Mouse (Mus musculus): ENCODE measurements at regions not wholly inside any gene's neighbourhood (a gene's known extent, or its start where the extent isn't known, plus 50 kb on each side); places are given as distances from the start of the nearest gene placed in this dataset.
A peak's percentile ranks its signal among the peaks of the same experiment; 100 is the strongest.

GRCm38 (mm10) chr11:18216762-18217161 is 263.1 kb upstream of the Etaa1 start:
- no peak for DNase-seq (ENCODE audit: low spot score in 2 of 2)

DNA sequence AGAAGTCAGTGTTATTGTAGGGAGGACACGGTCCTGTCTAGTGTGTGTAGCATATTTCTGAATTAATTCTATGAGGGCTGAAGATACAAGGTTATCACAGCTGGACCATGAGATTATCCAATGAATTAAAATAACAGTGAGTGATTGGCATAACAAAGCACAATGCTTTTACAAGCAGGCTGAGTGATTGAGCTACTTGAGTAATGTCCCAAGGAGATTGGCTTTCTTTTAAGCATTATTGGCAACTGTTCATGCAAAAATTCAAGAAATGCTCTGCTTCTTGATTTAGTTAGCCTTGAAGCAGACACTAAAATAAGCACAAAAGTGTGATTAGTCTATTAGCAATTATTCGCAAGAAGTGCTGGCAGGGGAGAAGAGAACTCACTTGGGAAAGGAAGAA is 219.4 kb upstream of the Etaa1 start:
- DNase-seq (ENCODE audit: low spot score in 2 of 2), result no peak

DNA sequence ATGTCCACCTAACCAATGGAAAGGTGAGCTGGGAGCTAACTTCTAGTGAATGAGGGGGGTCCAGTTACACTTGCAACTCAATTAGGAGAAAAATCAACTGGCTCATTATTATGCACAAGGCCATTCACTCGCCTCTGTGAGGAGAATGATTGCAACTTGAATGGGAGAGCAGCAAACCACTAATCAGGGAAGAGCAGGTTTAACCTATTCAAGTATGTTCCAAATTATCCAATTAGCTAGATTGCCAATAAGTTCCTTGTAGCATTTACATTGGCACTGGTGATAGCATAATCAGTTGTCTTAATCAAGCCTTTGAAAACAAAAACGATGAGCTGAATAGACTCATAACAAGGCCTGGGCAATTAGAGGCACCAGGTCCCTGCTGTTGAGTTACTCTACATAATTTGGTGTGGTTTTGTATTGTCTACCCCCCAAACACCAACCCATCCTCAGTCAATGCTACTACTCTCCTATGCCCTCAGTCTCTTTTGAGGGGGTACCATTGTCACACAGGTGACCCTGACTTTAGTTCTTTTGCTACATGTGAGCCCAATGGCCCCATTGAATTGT is 217.6 kb upstream of the Etaa1 start:
- DNase-seq (ENCODE audit: low spot score in 2 of 2), result no peak

GRCm38 (mm10) chr11:18165609-18166347 is 212.1 kb upstream of the Etaa1 start:
- DNase-seq (ENCODE audit: low spot score in 2 of 2), result no peak

GRCm38 (mm10) chr11:18164025-18164423 is 210.3 kb upstream of the Etaa1 start:
- DNase-seq (ENCODE audit: low spot score in 2 of 2), result no peak

DNA sequence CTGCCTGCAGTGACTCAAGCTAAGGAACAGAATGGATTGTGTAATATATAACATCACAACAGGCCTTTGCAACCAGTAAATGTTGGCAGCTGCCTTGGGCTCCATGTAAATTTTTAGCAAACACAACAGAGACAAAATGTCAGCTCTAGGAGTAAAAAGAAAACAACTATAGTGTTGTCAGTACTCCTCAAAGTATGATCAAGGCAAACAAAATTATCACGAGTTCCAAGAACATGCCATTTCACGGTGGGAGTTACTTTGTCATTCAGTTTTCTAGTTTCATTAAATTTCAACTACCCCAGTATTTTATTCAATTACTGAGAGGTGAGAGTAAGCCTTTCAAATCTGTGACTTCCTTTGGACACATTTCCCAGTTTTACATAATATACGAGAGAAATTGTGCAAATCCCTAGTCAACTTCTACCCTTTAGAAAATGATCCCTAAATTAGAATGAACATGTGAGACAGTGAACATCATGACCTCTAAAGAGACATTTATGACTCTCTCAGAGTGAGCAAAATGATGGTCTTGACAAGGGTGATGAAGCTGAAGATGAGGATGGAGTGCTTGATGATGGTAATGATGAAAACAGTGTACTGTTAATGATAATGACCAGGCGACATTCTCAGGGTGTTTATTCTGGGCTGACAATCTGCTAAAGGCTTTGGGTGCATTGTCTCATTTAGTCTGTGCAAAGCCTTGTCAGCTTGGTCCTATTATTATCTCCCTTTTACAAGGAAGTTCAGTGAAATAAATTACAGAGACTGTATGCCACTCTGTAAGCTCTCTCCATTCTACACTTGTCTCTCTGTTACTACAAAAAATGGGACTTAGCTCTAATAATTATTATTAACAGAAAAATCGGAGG is 209.7 kb upstream of the Etaa1 start:
- DNase-seq (ENCODE audit: low spot score in 2 of 2), result no peak

DNA sequence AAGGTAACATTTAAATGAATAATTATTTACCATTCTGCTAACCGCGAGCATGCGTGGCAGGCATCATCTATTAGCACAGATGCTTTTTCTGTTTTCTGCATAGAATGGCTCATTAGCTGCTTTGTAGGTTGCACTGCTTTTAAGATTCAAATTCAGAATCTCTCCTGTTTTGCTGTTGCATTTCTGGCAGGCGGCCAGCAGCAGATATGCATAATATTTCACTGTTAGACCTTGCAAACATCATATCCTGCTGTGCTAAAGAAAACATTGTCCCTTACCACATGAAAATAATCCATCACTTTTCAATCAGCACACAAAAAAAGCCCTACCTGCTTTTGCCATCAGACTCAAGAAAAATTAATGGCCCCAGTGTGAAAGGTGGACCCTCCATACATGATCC is 202.8 kb upstream of the Etaa1 start:
- DNase-seq (ENCODE audit: low spot score in 2 of 2), result no peak

GRCm38 (mm10) chr11:18151788-18152563 is 198.3 kb upstream of the Etaa1 start:
- peak in 1 of 2 experiments; percentile 17 for DNase-seq (ENCODE audit: low spot score in 2 of 2)

DNA sequence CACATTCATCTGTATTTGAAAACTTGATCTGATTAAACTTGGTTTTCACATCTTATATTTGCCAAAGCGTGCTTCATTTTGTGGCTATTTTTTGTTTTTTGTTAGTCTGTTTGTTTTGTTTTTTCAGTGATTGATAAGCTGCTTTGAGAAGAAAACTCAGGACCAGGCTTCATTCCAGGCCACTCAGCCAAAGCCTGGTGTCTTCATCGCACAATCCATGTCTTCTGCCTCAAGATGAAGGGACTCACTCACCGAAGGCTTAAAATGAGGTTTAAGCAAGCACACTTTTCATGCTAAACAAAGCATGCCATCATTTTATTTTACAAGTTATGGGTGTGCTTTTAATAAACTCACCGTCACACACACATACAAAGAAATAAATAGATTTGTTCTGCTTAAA is 197.7 kb upstream of the Etaa1 start:
- no peak for DNase-seq (ENCODE audit: low spot score in 2 of 2)

GRCm38 (mm10) chr11:18127488-18127887 is 173.8 kb upstream of the Etaa1 start:
- DNase-seq (ENCODE audit: low spot score in 2 of 2), result no peak

DNA sequence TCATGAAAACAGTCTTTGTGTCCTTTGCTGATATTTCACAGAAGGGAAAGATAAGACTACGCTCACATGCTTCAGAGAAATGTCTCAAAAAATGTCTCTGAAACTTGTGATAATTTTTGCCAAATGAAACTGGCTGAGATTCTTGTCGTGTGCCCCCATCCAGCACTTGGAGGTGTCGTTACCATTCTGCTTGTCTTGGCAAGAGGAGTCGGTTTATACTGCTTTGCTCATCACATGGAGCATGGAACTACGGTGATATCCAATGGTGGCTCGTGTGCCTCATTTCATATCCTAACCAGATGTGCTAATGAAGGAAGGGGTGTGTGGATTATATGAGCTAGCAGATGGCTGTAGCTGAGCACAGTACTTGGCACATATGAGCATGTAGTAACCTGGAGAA is 169.4 kb upstream of the Etaa1 start:
- peak; percentile 5 to 7 for DNase-seq (ENCODE audit: low spot score in 2 of 2)

- no peak for DNase-seq (ENCODE audit: low spot score in 2 of 2)
These were observed 168.9 kb upstream of the Etaa1 start for GRCm38 (mm10) chr11:18122616-18123015.

DNA sequence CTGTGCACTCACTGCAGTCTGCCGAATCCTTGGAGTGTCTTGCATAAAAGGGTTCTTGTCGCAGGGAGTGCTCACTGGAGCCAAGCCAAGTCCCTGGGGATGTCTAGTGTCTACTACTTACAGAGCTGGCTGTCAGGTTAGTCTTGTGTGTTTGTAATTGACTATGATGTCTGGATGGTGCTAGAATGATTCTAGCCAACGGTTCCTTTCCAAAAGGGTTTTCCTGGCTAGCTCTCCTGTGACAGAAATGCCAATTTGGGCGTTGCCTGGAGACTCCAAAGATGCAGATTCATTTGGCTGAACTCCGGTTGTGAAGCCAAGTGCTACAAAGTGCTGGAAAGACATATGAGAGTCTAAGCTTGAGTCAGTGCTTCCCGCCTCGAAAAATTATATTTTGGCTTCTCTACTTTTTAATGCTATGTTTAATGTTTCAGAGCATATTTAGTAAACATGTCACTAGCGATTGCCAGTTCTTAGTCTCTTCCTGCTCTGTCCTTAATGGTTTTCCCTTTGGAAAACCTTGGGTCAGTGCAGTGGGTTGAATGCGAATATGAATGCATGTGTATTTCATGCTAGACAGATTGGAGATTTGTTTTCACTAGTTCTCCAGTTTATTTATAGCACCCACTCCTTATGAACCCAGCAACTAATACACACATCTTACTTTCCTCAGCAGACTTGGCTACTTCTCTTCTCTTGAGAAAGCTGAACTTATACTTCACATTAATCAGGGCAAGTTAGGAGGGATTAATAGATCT is 162.2 kb upstream of the Etaa1 start:
- peak; percentile 37 to 40 for DNase-seq (ENCODE audit: low spot score in 2 of 2)

- DNase-seq (ENCODE audit: low spot score in 2 of 2), result no peak
These were observed 149.2 kb upstream of the Etaa1 start for GRCm38 (mm10) chr11:18102841-18103240.

DNA sequence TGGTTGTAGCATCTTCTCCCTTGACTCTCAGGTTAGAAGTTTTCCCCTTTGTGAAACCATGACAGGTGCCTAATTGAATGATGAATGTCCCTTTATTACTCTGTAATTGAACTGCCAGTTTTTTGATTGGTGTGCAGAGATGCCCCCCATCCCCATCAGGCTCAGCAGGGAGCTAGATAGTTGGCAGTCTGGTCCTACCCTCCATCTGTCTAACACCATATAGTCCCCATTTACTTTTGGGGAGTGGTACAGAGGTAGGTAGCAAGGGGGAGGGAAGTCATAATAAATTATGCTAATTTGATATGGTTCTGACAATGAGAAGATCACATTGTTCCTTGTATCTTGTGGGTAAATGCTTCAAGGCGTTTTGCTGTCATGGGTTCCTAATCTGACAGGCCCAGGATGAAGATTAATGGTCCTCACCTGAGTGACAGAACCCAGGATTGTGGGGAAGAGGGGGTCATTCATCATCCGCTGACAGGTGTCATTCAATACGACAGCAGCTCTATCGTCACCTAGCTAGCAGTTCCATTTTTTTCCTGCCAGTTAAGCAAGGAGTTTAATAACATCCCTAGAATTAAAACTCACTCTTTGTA is 122.3 kb upstream of the Etaa1 start:
- DNase-seq (ENCODE audit: low spot score in 2 of 2), result no peak

DNA sequence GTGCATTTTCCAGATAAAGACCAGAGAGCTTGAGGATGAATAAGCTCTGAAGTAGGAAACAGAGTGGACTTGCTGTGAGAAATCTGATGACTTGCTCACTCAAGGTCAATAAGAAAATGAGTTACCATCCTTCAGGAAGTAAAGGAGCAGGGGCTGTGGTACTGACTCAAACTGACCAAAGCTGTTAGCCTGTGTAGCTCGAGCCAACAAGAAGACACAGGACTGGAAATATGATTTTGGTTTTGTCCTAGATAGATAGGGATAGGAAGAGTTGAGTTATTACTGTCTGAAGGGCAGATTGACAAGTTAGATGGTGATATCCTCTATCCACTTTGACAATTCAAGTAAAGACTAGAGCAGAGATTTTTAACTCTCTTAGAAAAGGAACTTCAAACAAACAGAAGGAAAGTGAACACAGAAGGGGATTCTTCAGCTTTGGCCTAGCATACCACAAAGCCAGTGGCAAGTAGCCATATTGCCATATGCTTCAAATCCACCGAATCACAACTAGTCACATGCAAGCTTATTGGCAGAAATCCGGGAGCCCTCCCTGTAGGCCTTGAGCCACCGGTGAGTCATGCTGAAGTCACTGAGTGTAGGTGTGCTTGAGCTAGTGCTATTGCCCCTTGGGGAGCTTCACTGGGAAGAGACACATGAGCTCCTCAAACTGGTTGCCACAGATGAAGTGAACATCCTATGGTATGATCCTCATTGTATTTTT is 117.1 kb upstream of the Etaa1 start:
- DNase-seq (ENCODE audit: low spot score in 2 of 2), result no peak

GRCm38 (mm10) chr11:18070032-18070374 is 116.3 kb upstream of the Etaa1 start:
- no peak for DNase-seq (ENCODE audit: low spot score in 2 of 2)

DNA sequence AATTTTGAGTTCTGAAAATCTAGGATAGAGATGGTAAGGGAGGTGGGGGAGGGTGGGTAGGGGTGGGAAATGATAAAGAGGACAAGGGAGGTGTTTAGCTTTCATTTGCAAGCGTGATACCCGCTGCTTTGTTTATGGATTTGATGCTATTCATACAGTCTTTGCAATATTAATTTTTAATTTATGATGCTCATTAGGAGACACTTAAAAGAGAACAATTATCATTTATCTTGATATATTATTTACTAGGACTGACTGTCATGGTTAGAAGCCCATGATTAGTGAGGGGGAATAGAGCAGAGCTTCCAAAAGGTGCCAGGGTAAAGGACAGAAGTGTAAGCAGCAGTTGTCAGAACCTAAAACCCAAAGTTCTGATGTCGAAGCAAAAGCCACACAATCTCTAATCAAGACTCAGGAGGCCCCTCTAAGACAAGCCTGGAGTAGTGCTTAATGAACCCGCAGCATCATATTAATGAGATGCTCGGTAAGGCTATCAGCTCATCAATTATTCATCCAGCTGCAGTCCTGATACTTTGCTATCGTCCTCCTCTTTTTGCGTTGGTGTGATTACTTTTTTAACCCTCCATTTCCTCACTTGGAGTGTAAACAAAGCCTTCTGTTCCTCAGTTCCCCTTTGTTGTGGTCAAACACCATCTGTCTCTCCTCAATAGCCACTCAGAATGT is 115.8 kb upstream of the Etaa1 start:
- DNase-seq (ENCODE audit: low spot score in 2 of 2), result no peak

- no peak for DNase-seq (ENCODE audit: low spot score in 2 of 2)
These were observed 114.4 kb upstream of the Etaa1 start for GRCm38 (mm10) chr11:18068085-18068484.
